Mouse (Mus musculus): ENCODE measurements around the gene N4bp1.

The N4bp1 gene

DNA sequence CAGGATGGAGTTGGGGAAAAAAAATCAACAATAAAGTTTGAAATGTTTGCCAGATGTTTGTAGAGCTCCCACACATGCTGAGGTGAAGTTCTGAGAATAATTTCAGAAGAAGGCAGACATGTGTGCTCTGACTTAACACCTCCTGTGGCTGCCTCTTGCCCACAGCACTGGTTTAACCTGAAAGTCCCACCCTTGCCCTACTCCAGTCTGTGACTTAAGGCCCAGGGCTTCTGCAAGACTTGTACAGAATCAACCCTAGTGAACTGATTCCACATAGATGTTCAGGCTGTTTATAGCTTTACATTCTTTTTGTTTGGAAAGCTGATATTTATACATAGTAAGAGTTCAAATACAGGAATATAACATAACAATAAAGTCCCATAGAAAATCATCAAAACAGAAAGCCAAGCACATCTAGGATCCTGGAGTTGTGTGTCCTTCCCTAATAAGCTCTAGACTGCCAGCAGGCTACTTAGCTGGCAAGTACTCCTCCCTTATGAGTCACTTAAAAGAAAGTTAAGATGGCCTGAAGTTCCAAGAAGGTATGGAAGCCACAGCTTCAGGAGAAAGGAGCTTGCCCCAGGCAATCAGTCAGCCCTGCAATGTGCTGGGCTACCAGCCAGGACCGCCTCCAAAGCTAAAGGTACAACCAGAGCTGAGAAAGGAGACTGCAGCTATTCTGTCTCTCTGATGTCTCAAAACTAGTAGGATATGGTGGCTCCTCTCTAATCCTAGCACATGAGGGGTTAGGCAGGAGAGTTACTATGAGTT is 114.9 kb downstream of the N4bp1 start:
- peak; percentile 66 for DNase-seq (ENCODE audit: extremely low read depth, insufficient read length, low spot score)

DNA sequence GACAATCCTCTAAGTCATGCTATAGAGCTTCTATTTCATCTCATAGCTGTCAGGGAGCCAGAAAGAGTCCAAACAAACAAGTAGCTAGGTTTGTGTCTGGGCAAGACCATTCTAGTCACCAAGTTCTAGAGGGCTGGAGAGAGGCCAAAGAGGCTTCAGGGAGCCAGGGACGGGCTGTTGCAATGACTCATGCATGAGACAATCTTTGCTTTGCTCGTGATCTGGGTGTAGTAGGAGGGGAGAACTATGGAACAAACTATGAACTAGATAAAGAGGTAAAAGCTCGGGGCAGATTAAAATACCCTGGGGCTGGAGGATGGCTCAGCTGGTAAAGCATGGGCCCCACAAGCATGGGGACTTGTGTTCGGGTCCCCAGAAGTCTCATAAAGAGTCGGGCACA is 116.6 kb downstream of the N4bp1 start:
- DNase-seq (ENCODE audit: extremely low read depth, insufficient read length, low spot score): peak; percentile 61

DNA sequence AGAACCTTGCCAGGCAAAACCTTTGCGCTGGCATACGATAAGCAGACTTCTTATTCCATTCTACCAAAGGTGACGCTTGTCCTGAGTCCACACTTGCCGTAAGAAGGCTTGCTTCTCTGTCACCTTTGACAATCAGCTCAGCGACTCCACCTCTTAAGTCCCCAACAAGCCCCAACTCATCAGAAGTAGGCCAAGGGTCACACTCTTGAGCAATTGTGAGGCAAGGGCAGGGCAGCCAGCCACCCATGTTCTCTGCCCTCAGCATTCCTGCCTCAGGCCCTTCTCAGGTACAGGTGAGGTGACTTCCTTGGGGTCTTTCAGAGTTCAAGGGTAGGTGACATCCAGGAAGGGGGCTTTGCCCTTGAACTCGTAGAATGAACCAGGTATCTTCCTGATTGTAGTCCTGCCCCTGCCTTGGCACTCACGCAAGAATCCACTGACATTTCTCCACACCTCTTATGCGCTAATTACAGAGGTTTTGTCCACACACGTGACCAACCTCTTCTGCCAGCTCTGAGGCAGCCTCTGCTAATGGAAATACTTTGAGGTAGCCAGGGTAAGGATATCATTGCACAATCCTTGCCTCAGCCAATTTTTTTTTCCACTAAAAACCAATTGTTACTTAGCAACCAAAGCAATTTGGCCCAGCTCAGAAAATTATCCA is 118.4 kb downstream of the N4bp1 start:
- no peak for DNase-seq (ENCODE audit: extremely low read depth, insufficient read length, low spot score)

DNA sequence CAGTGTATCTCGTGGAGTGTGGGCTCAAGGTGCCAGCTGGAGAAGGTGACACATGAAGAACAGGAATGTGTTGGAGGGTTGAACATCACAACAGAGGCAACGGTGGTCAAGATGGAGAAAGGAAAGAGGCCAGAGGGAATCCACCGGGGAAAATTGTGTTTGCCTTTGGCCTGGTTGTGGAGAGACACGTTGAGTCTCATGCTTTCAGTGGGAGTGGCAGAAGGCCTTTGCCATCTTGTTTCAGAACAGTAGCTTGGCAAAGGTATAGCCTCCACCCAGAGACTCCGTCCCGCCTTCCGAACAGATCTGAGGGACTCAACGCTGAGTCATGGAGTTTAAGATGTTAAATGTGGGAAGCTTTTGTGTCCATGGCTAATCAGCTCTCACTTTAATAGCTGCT is 119.4 kb downstream of the N4bp1 start:
- no peak for DNase-seq (ENCODE audit: extremely low read depth, insufficient read length, low spot score)

DNA sequence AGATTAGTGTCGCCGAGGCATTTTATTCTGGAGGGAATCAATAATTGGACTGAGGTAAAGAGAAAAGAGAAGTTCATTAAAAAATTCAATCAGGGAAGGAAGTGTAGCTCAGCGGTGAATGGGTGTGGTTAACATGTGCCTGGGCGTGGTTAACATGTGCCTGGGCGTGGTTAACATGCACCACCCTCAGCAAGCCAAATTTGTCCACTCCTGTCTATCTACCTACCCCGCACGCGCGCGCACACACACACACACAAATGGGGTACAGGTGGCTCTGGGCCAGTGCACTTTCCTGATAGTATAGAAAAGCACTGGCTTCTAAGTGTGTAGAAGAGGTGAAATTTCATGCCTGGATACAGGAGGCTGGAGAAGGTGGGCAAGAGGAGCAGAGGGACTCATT is 119.9 kb downstream of the N4bp1 start:
- no peak for DNase-seq (ENCODE audit: extremely low read depth, insufficient read length, low spot score)

DNA sequence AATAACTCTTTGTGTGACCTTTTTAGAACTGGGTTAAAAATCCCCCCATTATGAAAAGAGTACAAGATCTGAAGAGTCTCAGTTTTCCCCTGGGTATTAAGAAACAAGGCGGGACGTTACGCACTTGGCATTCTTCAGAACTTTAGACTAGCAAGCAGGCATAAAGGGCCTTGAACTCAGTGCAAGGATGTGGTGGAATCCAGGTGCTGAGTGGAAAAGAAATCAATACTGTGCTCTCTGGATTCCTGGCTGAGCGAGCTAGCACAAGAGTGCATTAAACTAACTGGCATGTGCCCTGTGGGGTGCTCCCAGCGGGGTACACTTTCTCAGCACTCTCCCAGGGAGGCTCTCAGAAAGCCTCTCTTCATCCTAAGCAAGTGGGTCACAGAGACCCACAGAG is 122.3 kb downstream of the N4bp1 start:
- DNase-seq (ENCODE audit: extremely low read depth, insufficient read length, low spot score): no peak

DNA sequence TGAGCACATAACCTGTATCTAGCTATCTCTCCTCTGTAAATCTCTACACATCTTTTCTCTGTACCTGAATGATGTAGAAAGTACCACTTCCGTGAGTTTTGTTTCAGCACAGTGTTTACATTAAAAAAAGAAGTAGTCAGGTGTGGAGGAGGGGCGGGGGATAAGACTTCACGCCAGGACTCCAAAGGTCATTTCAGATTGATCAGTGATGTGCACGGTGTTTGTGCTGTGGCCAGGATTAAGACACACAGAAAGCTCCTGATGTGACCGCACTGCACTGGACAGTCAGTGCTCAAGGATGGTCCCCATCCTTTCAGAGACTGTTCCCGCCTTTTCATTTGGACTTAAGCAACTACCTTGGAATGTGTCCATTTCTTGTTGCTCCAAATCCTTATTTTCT is 124.3 kb downstream of the N4bp1 start:
- no peak for DNase-seq (ENCODE audit: extremely low read depth, insufficient read length, low spot score)

DNA sequence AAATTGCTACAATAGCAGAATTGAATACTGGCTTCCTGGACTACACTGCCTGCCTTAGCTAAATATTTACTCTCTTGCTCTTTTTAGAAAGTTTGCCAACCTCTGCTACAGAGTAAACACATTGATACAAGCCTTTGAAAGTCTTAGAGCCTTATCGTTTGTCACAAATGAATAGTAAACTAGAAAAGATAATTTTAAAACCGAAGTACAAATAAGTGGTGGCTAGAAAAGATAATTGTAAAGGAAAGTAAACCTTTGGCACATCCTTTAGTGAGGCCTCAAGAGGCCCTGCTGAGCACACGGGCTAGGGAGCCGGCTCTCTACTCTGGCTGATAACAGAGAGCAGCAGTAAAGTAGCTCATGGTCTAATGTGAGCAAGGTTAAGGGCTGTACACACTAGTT is 126.0 kb downstream of the N4bp1 start:
- no peak for DNase-seq (ENCODE audit: extremely low read depth, insufficient read length, low spot score)

DNA sequence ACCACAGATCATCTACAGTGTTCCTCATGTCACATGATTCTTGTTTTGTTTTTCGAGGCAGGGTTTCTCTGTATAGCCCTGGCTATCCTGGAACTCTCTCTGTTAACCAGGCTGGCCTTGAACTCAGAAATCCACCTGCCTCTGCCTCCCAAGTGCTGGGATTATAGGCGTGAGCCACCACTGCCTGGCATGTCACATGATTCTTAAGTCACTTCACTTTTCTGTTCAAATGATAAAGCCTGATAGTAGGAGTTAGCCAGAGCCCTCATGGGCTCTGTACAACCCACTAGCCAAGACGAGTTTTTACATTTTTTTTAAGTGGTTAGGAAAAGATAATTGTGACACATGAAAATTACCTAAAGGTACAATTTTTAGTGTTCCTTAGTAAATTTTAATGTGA is 126.4 kb downstream of the N4bp1 start:
- DNase-seq (ENCODE audit: extremely low read depth, insufficient read length, low spot score): no peak
